Mouse (Mus musculus): ENCODE measurements around the gene Otof. TPM values are rescaled to one million over a fixed set of nuclear protein-coding genes. Genes with fewer than 3 reads are reported as not detected.

Gene Otof
- polyA plus RNA-seq, 1 experiment = not detected

- Histone ChIP-seq H3K4me3 (ENCODE audit: insufficient read depth, low read depth, low read length) (no peak overlapping the region), H3K4me1 (ENCODE audit: control insufficient read depth, insufficient read depth, insufficient read length, low read length) (no peaks in the 10 kb centered on the region), H3K27ac (replicated peaks; ENCODE audit: low read depth, low read length) (no peak overlapping the region)
These were observed 70.3 kb downstream of the Otof start for GRCm38 (mm10) chr5:30391473-30391872.

DNA sequence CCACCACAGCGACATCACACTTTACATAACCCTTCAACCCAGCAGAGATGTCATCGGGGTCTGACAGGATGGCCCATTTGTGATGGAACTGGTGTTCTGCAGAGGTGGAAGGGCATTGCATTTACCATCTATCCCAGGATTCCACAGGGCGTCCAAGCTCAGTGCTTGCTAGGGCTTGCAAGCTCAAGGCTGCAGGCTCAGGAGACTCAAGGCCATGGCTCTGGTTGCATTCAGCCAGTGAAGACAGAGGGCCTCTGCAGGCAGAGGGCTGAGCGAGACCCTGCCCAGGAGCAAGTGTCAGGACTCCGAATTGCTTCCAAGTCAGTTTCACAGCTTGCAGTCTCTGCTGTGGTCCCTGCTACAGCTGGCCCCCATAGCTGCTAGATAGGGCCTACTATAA is 71.9 kb downstream of the Otof start:
- H3K27ac ChIP-seq (replicated peaks; ENCODE audit: low read depth, low read length) = no peak overlapping the region
- no peak overlapping the region for H3K4me3 ChIP-seq (ENCODE audit: insufficient read depth, low read depth, low read length)
- H3K4me1 ChIP-seq (ENCODE audit: control insufficient read depth, insufficient read depth, insufficient read length, low read length) = no peaks in the 10 kb centered on the region

GRCm38 (mm10) chr5:30387726-30388125 is 74.0 kb downstream of the Otof start:
- Histone ChIP-seq H3K4me1 (ENCODE audit: control insufficient read depth, insufficient read depth, insufficient read length, low read length) (no peaks in the 10 kb centered on the region), H3K27ac (replicated peaks; ENCODE audit: low read depth, low read length) (no peak overlapping the region), H3K4me3 (ENCODE audit: insufficient read depth, low read depth, low read length) (no peak overlapping the region)

DNA sequence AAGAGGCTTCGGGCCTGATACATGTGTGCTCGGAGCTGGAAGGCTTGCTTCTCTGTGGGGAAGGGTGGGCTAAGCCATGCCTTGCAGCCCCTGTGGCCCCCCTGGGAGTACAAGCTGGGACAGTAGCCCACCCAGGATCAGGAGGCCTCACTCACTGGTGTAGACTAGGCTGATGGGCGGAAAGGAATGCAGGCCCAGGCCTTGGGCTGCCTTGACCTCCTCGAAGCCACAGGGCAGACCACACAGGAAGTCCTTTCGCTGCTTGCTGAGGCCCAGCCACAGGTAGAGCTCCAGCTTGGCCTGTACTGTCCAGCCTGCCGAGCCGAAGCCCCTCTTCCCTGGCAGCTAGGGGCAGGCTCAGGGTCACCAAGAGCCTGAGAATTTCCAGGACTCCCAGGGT is 78.9 kb downstream of the Otof start:
- H3K27ac ChIP-seq (replicated peaks; ENCODE audit: low read depth, low read length) = no peak overlapping the region
- no peak overlapping the region for H3K4me3 ChIP-seq (ENCODE audit: insufficient read depth, low read depth, low read length)
- H3K4me1 ChIP-seq (ENCODE audit: control insufficient read depth, insufficient read depth, insufficient read length, low read length) = no peaks in the 10 kb centered on the region

DNA sequence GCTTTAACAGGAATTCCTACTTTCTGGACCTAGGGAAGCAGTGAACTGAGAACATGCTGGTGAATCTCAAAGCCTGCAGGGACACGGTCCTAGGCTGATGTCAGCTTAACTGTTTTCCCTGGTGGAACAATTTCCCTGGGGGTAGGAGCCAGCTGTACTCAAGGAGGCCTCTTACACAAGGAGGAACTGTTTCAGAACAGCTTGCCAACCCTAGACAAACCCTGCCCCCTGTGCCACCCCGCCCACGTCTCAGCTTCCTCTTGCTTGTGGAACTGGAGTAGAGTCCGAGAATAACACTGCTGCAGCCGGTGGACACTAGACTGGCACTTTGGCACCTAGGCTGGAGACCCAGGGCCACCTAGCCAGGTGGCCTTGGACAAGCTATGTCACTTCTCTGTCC is 92.3 kb downstream of the Otof start:
- Histone ChIP-seq H3K27ac (replicated peaks; ENCODE audit: low read depth, low read length) (no peak overlapping the region), H3K4me1 (ENCODE audit: control insufficient read depth, insufficient read depth, insufficient read length, low read length) (no peaks in the 10 kb centered on the region), H3K4me3 (ENCODE audit: insufficient read depth, low read depth, low read length) (no peak overlapping the region)

- no peak overlapping the region for H3K4me3 ChIP-seq (ENCODE audit: insufficient read depth, low read depth, low read length)
- H3K27ac ChIP-seq (replicated peaks; ENCODE audit: low read depth, low read length) = no peak overlapping the region
- no peaks in the 10 kb centered on the region for H3K4me1 ChIP-seq (ENCODE audit: control insufficient read depth, insufficient read depth, insufficient read length, low read length)
These were observed 94.3 kb downstream of the Otof start for GRCm38 (mm10) chr5:30367405-30367804.

DNA sequence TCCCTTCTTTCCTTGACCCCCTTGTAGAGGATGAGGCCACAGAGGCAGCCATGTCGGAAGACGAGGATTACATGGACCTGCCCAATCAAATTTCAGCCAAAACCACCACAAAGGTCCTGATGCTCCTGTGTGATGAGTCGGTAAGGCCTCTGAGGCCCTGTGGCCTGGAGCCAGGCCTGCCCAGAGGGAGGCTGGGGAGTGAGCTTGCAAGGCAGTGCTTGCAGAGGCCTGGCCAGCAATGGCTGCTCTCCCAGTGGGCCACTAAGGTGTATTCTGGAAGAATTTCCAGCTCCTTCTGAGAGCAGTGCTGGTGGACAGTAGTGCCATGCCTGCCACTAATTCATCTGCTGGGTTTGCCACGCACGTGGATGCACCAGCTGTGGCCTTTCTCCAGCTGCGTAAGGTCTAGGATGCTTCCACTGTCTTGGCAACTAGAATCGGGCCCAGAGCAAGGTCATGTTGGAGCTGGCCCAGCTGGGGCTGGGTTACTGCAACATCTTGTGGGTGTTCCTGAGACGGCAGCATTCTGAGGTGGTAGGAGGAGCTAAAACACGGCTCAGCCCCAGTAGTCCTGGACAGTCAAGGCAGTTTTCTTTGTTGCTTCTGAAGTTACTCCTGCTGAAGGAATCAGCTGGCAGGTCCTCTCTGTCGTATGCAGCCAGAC is 103.2 kb downstream of the Otof start:
- Histone ChIP-seq H3K4me3 (ENCODE audit: insufficient read depth, low read depth, low read length) (no peak overlapping the region), H3K27ac (replicated peaks; ENCODE audit: low read depth, low read length) (no peak overlapping the region), H3K4me1 (ENCODE audit: control insufficient read depth, insufficient read depth, insufficient read length, low read length) (no peaks in the 10 kb centered on the region)

DNA sequence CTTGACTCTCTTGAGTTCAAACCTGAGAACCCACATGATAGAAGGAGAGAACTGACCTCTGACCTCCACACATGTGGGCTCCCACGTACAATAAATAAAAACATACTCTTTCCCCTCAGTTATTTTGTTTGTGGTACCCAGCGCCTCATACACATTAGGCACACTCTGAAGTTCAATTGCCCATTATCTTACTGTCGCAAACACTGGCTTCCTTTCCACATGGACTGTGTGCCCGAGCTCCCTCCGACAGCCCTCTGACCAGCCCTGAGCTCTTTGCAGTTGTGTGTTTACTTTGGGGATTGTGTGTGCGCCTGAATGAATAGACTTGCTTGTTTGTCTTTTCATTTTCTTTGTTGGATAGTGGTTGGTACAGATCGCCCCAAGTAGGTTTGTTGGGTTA is 105.1 kb downstream of the Otof start:
- Histone ChIP-seq H3K4me1 (ENCODE audit: control insufficient read depth, insufficient read depth, insufficient read length, low read length) (no peaks in the 10 kb centered on the region), H3K27ac (replicated peaks; ENCODE audit: low read depth, low read length) (no peak overlapping the region), H3K4me3 (ENCODE audit: insufficient read depth, low read depth, low read length) (no peak overlapping the region)

- Histone ChIP-seq H3K4me3 (ENCODE audit: insufficient read depth, low read depth, low read length) (no peak overlapping the region), H3K27ac (replicated peaks; ENCODE audit: low read depth, low read length) (no peak overlapping the region), H3K4me1 (ENCODE audit: control insufficient read depth, insufficient read depth, insufficient read length, low read length) (no peaks in the 10 kb centered on the region)
These were observed 106.1 kb downstream of the Otof start for GRCm38 (mm10) chr5:30355559-30356159.

GRCm38 (mm10) chr5:30355114-30355513 is 106.6 kb downstream of the Otof start:
- no peaks in the 10 kb centered on the region for H3K4me1 ChIP-seq (ENCODE audit: control insufficient read depth, insufficient read depth, insufficient read length, low read length)
- no peak overlapping the region for H3K4me3 ChIP-seq (ENCODE audit: insufficient read depth, low read depth, low read length)
- H3K27ac ChIP-seq (replicated peaks; ENCODE audit: low read depth, low read length) = no peak overlapping the region

- Histone ChIP-seq H3K4me1 (ENCODE audit: control insufficient read depth, insufficient read depth, insufficient read length, low read length) (no peaks in the 10 kb centered on the region), H3K4me3 (ENCODE audit: insufficient read depth, low read depth, low read length) (no peak overlapping the region), H3K27ac (replicated peaks; ENCODE audit: low read depth, low read length) (no peak overlapping the region)
These were observed 108.1 kb downstream of the Otof start for GRCm38 (mm10) chr5:30353605-30354004.

GRCm38 (mm10) chr5:30343886-30344285 is 117.8 kb downstream of the Otof start:
- no peaks in the 10 kb centered on the region for H3K4me1 ChIP-seq (ENCODE audit: control insufficient read depth, insufficient read depth, insufficient read length, low read length)

DNA sequence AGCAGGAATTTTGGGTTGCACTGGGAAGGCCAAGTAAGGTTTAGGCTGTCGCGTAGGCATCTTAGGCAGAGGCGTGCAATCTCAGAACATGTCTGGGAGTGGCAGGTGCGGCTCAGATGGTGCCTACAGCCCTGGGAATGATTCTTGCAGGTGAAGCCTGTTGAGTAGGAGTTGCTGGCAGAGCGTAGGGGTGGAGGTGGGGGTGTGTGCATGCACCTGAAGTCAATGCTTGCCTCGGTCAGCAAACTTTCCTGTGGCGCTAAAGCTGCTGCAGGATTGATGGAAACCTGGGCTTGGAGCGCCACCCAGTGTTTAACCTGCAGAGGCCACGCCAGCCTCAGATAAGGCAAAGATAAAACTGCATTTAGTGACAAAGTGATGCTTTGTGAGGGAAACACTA is 118.6 kb downstream of the Otof start:
- Histone ChIP-seq H3K27ac (replicated peaks; ENCODE audit: low read depth, low read length) (no peak overlapping the region), H3K4me3 (ENCODE audit: insufficient read depth, low read depth, low read length) (no peak overlapping the region), H3K4me1 (ENCODE audit: control insufficient read depth, insufficient read depth, insufficient read length, low read length) (no peaks in the 10 kb centered on the region)

More at GRCm38 (mm10) chr5:30343886-30344285, 117.8 kb downstream of the Otof start:
- Histone ChIP-seq H3K4me3 (ENCODE audit: insufficient read depth, low read depth, low read length) (no peak overlapping the region), H3K27ac (replicated peaks; ENCODE audit: low read depth, low read length) (no peak overlapping the region)

- H3K4me3 ChIP-seq (ENCODE audit: insufficient read depth, low read depth, low read length) = no peak overlapping the region
- no peak overlapping the region for H3K27ac ChIP-seq (replicated peaks; ENCODE audit: low read depth, low read length)
- H3K4me1 ChIP-seq (ENCODE audit: control insufficient read depth, insufficient read depth, insufficient read length, low read length) = no peaks in the 10 kb centered on the region
These were observed 119.1 kb downstream of the Otof start for GRCm38 (mm10) chr5:30342601-30343015.

DNA sequence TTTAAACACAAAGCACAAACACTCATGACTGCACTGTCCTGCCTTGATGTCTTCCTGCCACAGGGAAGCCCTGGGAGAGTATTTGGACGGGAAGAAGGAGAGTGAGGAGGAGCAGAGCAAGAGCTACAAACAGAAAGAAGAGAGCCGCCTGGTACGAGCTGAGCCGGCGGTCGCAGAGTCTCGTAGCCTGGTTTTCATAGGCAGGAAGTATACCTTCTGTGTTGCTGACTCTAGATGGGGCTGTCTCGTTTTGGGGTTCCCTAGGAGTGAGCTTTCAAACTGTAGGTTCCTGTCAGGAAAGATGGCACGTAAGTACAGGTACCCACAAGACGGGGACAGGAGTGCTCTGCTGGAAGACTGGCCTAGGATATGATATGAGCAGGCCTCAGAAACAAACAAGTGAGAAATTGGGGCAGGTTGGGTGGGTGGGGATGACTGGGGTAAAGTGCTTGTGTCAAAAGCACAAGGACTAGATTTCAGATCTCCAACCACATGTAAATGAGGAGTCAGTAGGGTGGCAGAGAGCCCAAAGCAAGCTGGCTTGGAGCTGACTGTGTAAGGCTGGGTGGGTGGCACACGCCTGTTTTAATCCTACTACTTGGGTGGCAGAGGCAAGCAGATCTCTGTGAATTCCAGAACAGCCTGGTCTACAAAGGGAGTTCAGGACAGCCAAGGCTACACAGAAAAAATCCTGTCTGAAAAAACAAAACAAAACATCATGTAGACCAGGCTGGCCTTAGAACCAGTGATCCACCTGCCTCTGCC is 119.9 kb downstream of the Otof start:
- no peak overlapping the region for H3K27ac ChIP-seq (replicated peaks; ENCODE audit: low read depth, low read length)
- no peak overlapping the region for H3K4me3 ChIP-seq (ENCODE audit: insufficient read depth, low read depth, low read length)
- H3K4me1 ChIP-seq (ENCODE audit: control insufficient read depth, insufficient read depth, insufficient read length, low read length) = no peaks in the 10 kb centered on the region

- H3K27ac ChIP-seq (replicated peaks; ENCODE audit: low read depth, low read length) = no peak overlapping the region
- no peaks in the 10 kb centered on the region for H3K4me1 ChIP-seq (ENCODE audit: control insufficient read depth, insufficient read depth, insufficient read length, low read length)
These were observed 120.9 kb downstream of the Otof start for GRCm38 (mm10) chr5:30340815-30341214.

More at GRCm38 (mm10) chr5:30340815-30341214, 120.9 kb downstream of the Otof start:
- no peak overlapping the region for H3K4me3 ChIP-seq (ENCODE audit: insufficient read depth, low read depth, low read length)

Data from brown adipose tissue, adult 24 weeks (tissue).